Mouse (Mus musculus): ENCODE measurements around the gene Ednrb.

DNA sequence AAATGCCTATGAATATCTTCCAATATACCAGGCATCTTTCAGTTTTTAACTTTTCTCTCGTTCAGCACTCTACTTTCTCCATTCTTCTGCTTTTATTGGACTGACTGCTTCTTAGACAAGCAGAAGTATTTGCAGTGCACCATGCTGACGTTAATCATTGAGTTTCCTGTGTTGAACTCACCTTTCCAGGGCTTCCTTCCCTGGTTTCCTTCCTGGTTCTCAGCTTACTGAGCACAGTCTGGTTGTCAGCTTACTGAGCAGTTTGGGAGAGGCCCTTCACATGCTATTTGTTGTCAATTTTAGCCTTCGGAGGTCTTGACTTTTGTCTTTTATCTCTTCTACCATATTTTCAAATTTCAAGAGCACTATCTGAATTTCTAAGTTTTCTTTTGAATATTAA is 31.0 kb downstream of the Ednrb start:
- no peak for TF ChIP-seq MAFK (IDR thresholded peaks at IDR 0.05; ENCODE audit: insufficient read depth, low read depth, low read length)
- TF ChIP-seq ZC3H11A (IDR thresholded peaks at IDR 0.05; ENCODE audit: borderline replicate concordance, low read depth, low read length) = no peak
- TF ChIP-seq CHD2 (IDR thresholded peaks at IDR 0.05; ENCODE audit: low read depth, low read length) = no peak

Measured in ES-E14 (cell line).